Mouse (Mus musculus): ENCODE results near the gene Pecam1. TPM values are rescaled to one million over a fixed set of nuclear protein-coding genes. Genes with fewer than 3 reads are reported as not detected.
A peak's percentile ranks its signal among the peaks of the same experiment; 100 is the strongest.
"Not testable (repeated sequence)": the region's sequence is repeated elsewhere in the genome, so short reads cannot be mapped to it uniquely, and the experiment has no call there.

The Pecam1 gene
- polyA plus RNA-seq, 1 experiment from 2014 or later, result 23.6 TPM

- 80% methylated on average over 9 of the region's 9 CpGs for WGBS
- peaks cover 20% of the 10 kb centered on the region for H3K4me1 ChIP-seq (replicated peaks)
- no peaks in the 10 kb centered on the region for H3K9me3 ChIP-seq
- no peak overlapping the region for H3K9ac ChIP-seq (replicated peaks)
- H3K27me3 ChIP-seq, result no peaks in the 10 kb centered on the region
- H3K36me3 ChIP-seq, result peaks cover 64% of the 10 kb centered on the region
- H3K4me3 ChIP-seq (replicated peaks), result no peak overlapping the region
- no peak overlapping the region for H3K27ac ChIP-seq
- no peak for ATAC-seq (ENCODE audit: insufficient number of reproducible peaks, insufficient read depth, low FRiP score, low TSS enrichment, low read depth)
- H3K4me2 ChIP-seq, result no peak overlapping the region
These were observed 32.7 kb upstream of the Pecam1 start for GRCm38 (mm10) chr11:106782841-106783764.

GRCm38 (mm10) chr11:106782271-106782670 lies 31.8 kb upstream of the Pecam1 start:
- not testable (repeated sequence) for ATAC-seq (ENCODE audit: insufficient number of reproducible peaks, insufficient read depth, low FRiP score, low TSS enrichment, low read depth); H3K4me3 ChIP-seq (replicated peaks); H3K4me2 ChIP-seq; H3K27me3 ChIP-seq; H3K27ac ChIP-seq; H3K9me3 ChIP-seq; H3K9ac ChIP-seq (replicated peaks)
- H3K4me1 ChIP-seq (replicated peaks), result peaks cover 20% of the 10 kb centered on the region
- 90% methylated on average over 7 of the region's 7 CpGs for WGBS
- peaks cover 64% of the 10 kb centered on the region for H3K36me3 ChIP-seq

- H3K9ac ChIP-seq (replicated peaks), result no peak overlapping the region
- no peak for ATAC-seq (ENCODE audit: insufficient number of reproducible peaks, insufficient read depth, low FRiP score, low TSS enrichment, low read depth)
- no peak overlapping the region for H3K4me2 ChIP-seq
- 77% methylated on average over 6 of the region's 6 CpGs for WGBS
- H3K27ac ChIP-seq, result no peak overlapping the region
- peaks cover 13% of the 10 kb centered on the region for H3K4me1 ChIP-seq (replicated peaks)
- no peaks in the 10 kb centered on the region for H3K27me3 ChIP-seq
- H3K36me3 ChIP-seq, result peaks cover 68% of the 10 kb centered on the region
- no peak overlapping the region for H3K4me3 ChIP-seq (replicated peaks)
- no peaks in the 10 kb centered on the region for H3K9me3 ChIP-seq
These were observed 30.3 kb upstream of the Pecam1 start for GRCm38 (mm10) chr11:106780590-106781220.

- Histone ChIP-seq H3K4me1 (replicated peaks) (peaks cover 8% of the 10 kb centered on the region; the same call in 1 of the 2 replicates), H3K4me3 (replicated peaks) (no peak overlapping the region; the same call in 1 of the 2 replicates), H3K27ac (peak overlapping the region; percentile 98), H3K36me3 (peaks cover 68% of the 10 kb centered on the region), H3K9ac (replicated peaks) (no peak overlapping the region), H3K4me2 (peak overlapping the region; percentile 69), H3K27me3 (no peaks in the 10 kb centered on the region), H3K9me3 (no peaks in the 10 kb centered on the region)
- 68% methylated on average over 4 of the region's 4 CpGs for WGBS
- no peak for ATAC-seq (ENCODE audit: insufficient number of reproducible peaks, insufficient read depth, low FRiP score, low TSS enrichment, low read depth)
These were observed 29.6 kb upstream of the Pecam1 start for GRCm38 (mm10) chr11:106780089-106780425.

- Histone ChIP-seq H3K36me3 (peaks cover 68% of the 10 kb centered on the region), H3K4me1 (replicated peaks) (peaks cover 7% of the 10 kb centered on the region; the same call in 1 of the 2 replicates), H3K9ac (replicated peaks) (peak within 1 kb of the TSS; percentile 91), H3K4me3 (replicated peaks) (peak within 1 kb of the TSS; percentile 78), H3K9me3 (no peaks in the 10 kb centered on the region), H3K4me2 (peak within 1 kb of the TSS; percentile 69), H3K27me3 (no peaks in the 10 kb centered on the region), H3K27ac (peak within 1 kb of the TSS; percentile 98)
- 2% methylated on average over 30 of the region's 30 CpGs for WGBS
- peak; percentile 99 for ATAC-seq (ENCODE audit: insufficient number of reproducible peaks, insufficient read depth, low FRiP score, low TSS enrichment, low read depth)
These were observed 29.1 kb upstream of the Pecam1 start, which contains the start of gene Polg2 for GRCm38 (mm10) chr11:106779388-106780088. TSS of gene Polg2 (minus strand) at chr11:106779537.

GRCm38 (mm10) chr11:106778589-106779387 lies 28.4 kb upstream of the Pecam1 start:
- peaks cover 68% of the 10 kb centered on the region for H3K36me3 ChIP-seq
- 2% methylated on average over 39 of the region's 39 CpGs for WGBS
- no peaks in the 10 kb centered on the region for H3K27me3 ChIP-seq
- peak overlapping the region; percentile 98 for H3K27ac ChIP-seq
- peak overlapping the region; percentile 78 for H3K4me3 ChIP-seq (replicated peaks)
- ATAC-seq (ENCODE audit: insufficient number of reproducible peaks, insufficient read depth, low FRiP score, low TSS enrichment, low read depth), result peak; percentile 80
- peaks cover 7% of the 10 kb centered on the region; the same call in 1 of the 2 replicates for H3K4me1 ChIP-seq (replicated peaks)
- peak overlapping the region; percentile 91 for H3K9ac ChIP-seq (replicated peaks)
- H3K9me3 ChIP-seq, result no peaks in the 10 kb centered on the region
- peak overlapping the region; percentile 69 for H3K4me2 ChIP-seq

GRCm38 (mm10) chr11:106778132-106778531 lies 27.7 kb upstream of the Pecam1 start:
- H3K9ac ChIP-seq (replicated peaks), result no peak overlapping the region

GRCm38 (mm10) chr11:106777395-106777794 lies 27.0 kb upstream of the Pecam1 start:
- no peaks in the 10 kb centered on the region for H3K9me3 ChIP-seq
- H3K27me3 ChIP-seq, result no peaks in the 10 kb centered on the region
- peaks cover 68% of the 10 kb centered on the region for H3K36me3 ChIP-seq
- no peak overlapping the region for H3K27ac ChIP-seq
- H3K9ac ChIP-seq (replicated peaks), result no peak overlapping the region
- no peak overlapping the region for H3K4me3 ChIP-seq (replicated peaks)
- 82% methylated on average over 3 of the region's 3 CpGs for WGBS
- peaks cover 7% of the 10 kb centered on the region; the same call in 1 of the 2 replicates for H3K4me1 ChIP-seq (replicated peaks)
- ATAC-seq (ENCODE audit: insufficient number of reproducible peaks, insufficient read depth, low FRiP score, low TSS enrichment, low read depth), result no peak
- no peak overlapping the region for H3K4me2 ChIP-seq

More at GRCm38 (mm10) chr11:106778132-106778531, 27.7 kb upstream of the Pecam1 start:
- Histone ChIP-seq H3K4me2 (peak overlapping the region; percentile 69), H3K9me3 (no peaks in the 10 kb centered on the region), H3K36me3 (peaks cover 68% of the 10 kb centered on the region), H3K27ac (no peak overlapping the region), H3K27me3 (no peaks in the 10 kb centered on the region), H3K4me1 (replicated peaks) (peaks cover 7% of the 10 kb centered on the region; the same call in 1 of the 2 replicates), H3K4me3 (replicated peaks) (no peak overlapping the region)
- ATAC-seq (ENCODE audit: insufficient number of reproducible peaks, insufficient read depth, low FRiP score, low TSS enrichment, low read depth), result no peak
- WGBS, result 94% methylated on average over 7 of the region's 7 CpGs

- no peak for ATAC-seq (ENCODE audit: insufficient number of reproducible peaks, insufficient read depth, low FRiP score, low TSS enrichment, low read depth)
- WGBS, result 92% methylated on average over 4 of the region's 4 CpGs
- peaks cover 68% of the 10 kb centered on the region for H3K36me3 ChIP-seq
These were observed 26.5 kb upstream of the Pecam1 start for GRCm38 (mm10) chr11:106776960-106777359.

GRCm38 (mm10) chr11:106773061-106773460 lies 22.6 kb upstream of the Pecam1 start:
- ATAC-seq (ENCODE audit: insufficient number of reproducible peaks, insufficient read depth, low FRiP score, low TSS enrichment, low read depth), result no peak
- no peak overlapping the region for H3K4me2 ChIP-seq
- no peaks in the 10 kb centered on the region for H3K27me3 ChIP-seq
- no peak overlapping the region for H3K27ac ChIP-seq
- H3K36me3 ChIP-seq, result peaks cover 88% of the 10 kb centered on the region
- H3K9ac ChIP-seq (replicated peaks), result no peak overlapping the region
- H3K9me3 ChIP-seq, result no peaks in the 10 kb centered on the region; the same call in 1 of the 2 replicates
- H3K4me3 ChIP-seq (replicated peaks), result no peak overlapping the region
- no peaks in the 10 kb centered on the region; the same call in 1 of the 2 replicates for H3K4me1 ChIP-seq (replicated peaks)
- 93% methylated on average over 9 of the region's 9 CpGs for WGBS

More at GRCm38 (mm10) chr11:106776960-106777359, 26.5 kb upstream of the Pecam1 start:
- no peak overlapping the region for H3K4me2 ChIP-seq
- no peak overlapping the region for H3K4me3 ChIP-seq (replicated peaks)
- H3K9ac ChIP-seq (replicated peaks), result no peak overlapping the region
- H3K4me1 ChIP-seq (replicated peaks), result peaks cover 7% of the 10 kb centered on the region; the same call in 1 of the 2 replicates
- H3K9me3 ChIP-seq, result no peaks in the 10 kb centered on the region
- no peaks in the 10 kb centered on the region for H3K27me3 ChIP-seq
- no peak overlapping the region for H3K27ac ChIP-seq
